Mouse (Mus musculus) liver, embryonic 14.5 days (tissue): ENCODE measurements at regions not wholly inside any gene's neighbourhood (a gene's known extent, or its start where the extent isn't known, plus 50 kb on each side); places are given as distances from the start of the nearest gene placed in this dataset.

Source experiments
- CTCF ChIP-seq: IDR thresholded peaks from 2 replicates; pipeline ENCODE4 v1.5.1; 2016; ENCODE audit warnings: antibody characterized with exemption, low read depth, control low read depth
- EP300 ChIP-seq: IDR thresholded peaks from 2 replicates; pipeline ENCODE4 v1.6.1; 2016; ENCODE audit warnings: antibody characterized with exemption, low read depth

DNA sequence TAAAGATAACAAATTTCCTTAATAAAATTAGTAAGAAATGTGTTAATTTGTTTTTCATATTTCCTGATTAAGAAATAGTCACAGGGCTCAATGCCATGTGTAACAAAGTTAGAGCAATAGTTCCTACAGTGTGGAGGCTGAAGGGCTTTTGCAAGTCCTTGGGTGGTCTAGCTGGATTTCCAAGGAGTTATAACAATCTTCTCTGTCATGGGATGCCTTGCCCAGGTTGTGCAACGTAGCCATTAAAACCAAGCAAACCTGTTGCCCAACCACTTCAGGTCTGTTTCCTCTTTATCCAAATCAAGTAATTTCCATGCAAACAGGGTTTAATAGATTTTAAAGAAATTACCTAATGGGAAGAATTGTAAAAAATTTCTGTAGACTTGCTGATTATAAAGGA, 59.8 kb upstream of the Ptpn12 start:
- TF ChIP-seq CTCF (no peak), EP300 (no peak)
